Mouse (Mus musculus) adrenal gland, postnatal 25 days (tissue): Measurements from ENCODE around the gene Itpr2. TPM values are rescaled to one million over a fixed set of nuclear protein-coding genes. Genes with fewer than 3 reads are reported as not detected.
A peak's percentile ranks its signal among the peaks of the same experiment; 100 is the strongest.

Source experiments
- DNase-seq: peaks from one replicate; pipeline ENCODE4 v3.0.0; 2021; ENCODE audit warnings: mixed read lengths
- total RNA-seq: library from RNA; stranded (reverse); gene quantifications from 2 replicates; pipeline ENCODE4 v1.2.3, GENCODE M21; 2021

Gene Itpr2
- total RNA-seq, 1 experiment from 2014 or later: 55.6 TPM

DNA sequence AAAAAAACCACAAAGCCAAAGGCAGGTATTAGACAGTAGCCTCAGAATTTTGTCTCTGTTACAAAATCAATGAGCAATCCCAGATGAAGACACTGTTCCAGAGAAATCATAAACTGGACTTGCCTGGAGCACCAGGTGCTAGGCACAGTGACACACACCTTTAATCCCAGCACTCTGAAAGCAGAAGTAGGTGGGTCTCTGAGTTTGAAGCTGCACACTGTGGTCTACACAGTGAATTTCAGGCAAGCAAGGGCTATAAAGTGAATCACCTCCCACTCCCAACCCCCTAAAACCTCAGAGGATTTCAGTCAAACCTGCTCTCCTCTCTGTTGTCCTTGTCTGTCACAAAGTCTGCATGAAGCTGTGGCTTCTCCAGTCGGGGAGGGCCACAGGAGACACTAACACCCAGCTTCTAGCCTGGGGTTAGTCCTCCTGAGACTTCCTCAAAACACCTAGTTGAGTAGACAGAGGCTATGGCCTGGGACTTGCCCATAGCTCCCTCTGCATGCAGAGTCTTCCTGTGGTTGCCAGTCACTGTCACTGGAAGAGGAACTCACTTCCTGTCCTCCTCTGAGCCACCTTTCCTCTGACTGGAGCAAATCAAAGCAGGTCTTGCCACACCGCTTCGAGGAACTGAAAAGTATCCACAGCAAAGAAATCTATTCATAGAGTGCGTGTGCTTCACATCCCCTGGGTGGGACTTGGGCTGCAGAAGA, 394.7 kb downstream of the Itpr2 start:
- DNase-seq: no peak

DNA sequence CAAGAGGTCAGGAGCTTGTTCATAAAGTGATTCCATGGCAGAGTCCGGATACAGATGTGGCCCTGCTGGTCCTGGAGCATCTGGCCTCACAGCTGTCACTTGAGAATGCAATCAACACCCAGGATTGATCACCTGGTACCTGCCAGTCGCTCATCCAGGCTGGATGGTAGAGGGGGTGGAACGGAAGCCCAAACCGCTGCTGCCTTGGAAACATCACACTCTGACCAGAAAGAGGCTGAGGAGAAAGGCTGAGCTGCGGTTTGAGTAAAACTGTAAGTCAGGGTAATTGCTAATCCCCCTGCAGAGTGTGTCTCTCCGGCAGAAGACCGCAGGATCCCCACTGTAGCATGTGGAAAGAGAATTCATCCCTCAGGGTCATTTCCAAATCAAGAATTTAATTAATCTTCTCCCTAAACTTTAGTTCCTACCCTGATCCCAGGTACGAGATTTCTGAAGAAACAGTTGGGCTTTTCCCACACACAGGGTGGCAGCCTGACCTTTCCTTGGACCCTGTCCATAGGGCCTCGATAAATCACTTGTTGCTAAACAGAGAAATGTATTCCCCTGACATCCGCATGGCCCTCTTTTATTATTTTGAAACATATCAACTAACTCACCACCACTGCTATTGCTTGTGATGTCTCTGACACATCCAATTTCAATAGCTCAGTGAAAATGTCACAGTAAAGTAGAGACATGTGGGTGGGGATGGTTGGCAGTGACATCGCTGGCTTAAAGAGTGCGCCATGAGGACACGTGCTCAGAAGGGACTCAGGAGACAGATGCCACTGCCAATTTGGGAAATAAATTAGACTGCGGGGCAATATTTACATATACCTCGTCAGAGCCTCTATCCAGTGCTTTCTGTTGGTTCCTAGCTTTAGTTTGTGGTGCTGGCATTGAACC, 418.7 kb downstream of the Itpr2 start:
- DNase-seq: no peak

DNA sequence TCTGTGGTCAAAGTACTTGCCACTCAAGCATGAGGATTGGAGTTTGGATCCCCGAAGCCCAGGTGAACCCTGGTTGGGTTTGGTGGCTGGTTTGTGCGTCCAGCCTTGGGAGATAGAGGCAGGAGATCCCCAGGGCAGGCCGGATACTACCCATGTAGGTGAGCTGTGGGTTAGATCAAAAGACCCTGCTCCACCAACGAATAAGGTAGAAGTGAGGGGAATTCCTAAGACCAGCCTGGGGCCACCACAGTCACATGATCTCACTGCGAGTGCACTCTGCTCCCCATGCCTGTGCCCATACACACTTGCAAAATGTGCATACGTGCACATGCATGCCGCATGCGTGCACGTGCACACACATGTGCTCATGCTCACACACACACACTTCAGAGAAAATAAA, 419.5 kb downstream of the Itpr2 start:
- no peak for DNase-seq

DNA sequence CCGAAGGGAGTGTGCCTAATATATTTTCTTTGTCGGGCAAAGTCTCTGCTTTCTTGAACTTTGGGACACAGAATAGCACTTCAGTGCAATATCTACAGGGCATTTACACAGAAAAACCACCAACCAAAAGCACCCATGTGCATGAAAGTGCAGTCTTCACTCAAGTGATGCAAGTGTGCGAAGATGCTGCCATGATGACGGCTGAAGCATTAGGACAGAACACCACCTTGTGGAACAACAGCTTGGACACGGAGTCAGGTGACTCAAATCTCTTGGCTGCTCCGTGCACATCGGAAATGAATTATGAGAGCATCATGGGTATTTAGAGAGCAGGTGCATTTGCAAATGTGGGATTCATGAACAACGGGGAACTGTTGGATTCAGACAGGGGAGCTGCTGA, 420.4 kb downstream of the Itpr2 start:
- no peak for DNase-seq

DNA sequence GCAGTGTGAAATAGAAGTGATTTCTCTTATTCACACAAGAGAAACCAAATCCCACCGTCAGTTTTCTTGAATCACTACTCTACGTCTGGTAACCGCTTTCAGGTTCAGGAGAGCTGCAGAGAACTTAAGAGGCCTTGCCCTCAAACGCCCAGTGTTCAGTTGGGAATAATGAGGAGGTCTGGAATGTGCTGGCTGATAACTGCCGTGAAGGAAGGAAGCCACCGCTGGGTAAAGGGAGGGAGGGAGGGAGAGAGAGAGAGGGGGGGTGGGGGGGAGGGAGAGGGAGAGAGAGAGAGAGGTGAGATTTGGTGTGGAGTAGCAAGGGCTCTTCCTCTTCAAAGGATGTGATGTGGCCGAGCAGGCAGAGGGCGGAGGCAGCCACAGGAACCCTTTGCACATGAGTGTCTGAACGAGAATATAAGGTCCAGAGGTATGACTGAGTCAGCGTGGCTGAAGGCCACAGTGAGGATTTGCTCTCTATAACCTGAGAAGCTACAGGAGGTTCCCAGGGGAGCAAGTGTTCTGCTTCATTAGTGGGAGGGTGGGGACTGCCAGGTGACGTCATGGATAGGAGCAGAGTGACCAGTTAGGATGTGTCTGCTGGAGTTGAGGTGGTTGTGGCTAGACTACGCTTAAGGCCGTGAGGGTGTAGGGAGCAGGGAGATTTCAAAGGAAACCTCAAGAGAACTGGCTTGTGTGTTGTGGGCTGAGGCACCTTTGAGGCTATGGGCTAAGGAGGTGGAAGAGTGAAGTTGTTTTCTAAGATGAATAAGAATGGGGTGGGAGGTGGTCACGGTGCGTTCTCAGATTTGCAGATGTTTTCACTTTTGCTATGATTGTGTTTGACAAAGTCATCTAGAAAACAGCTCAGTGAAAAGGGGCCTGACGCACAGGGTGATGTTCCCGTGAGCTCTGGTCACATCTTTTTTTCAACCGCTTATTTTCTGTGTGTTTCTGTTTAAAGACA, 421.2 kb downstream of the Itpr2 start:
- DNase-seq: no peak

DNA sequence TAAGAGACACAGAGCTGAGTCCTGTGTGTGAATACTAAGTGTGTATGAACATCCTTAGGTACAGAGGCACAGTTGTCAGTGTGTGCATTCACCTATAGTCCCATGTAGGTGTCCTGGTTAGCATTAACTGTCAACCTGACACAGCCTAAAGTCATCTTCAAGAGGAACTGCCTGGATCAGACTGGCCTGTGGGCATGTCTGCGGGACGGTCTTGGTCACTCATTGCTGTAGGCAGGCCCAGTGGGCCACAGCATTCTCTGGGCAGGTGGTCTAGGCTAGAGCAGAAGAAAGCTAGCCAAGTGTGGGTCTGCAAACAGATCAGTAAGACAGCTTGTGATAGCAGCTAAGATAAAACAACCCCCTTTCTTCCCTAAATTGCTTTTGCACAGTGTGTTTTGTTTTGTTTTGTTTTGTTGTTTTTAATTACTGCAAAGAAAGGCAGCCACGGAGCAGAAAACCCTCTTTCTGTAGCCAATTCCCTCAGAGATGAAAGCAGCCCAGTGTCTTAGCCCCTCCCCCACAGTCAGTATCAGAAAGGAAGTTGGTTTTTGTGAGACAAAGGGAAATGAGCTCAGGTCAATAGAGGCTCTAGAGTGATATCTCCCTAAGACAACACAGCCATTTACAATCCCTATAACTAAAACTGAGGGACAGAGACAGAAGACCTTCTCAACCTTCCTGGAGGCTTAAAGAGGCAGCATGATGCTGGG, 422.1 kb downstream of the Itpr2 start:
- DNase-seq: no peak

DNA sequence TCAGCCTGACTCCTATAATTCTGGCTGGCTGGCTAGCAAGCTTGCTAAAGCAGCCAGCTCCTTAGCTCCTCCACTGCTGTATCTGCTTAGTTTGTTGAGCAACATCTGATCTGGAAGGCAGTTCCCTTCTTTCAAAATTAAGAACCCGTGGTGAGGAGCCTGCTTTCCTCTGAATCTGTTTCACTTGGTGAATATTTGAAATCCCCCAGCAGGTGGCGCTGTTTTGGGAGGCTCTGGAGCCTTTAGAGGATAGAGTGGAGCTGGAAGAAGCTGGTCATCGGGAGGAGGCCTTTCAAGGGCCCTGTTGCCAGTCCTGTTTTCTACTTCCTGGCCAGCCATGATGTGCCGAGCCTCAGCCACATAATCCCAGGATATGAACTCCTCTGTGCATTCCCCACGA, 422.8 kb downstream of the Itpr2 start:
- DNase-seq: peak; percentile 82

DNA sequence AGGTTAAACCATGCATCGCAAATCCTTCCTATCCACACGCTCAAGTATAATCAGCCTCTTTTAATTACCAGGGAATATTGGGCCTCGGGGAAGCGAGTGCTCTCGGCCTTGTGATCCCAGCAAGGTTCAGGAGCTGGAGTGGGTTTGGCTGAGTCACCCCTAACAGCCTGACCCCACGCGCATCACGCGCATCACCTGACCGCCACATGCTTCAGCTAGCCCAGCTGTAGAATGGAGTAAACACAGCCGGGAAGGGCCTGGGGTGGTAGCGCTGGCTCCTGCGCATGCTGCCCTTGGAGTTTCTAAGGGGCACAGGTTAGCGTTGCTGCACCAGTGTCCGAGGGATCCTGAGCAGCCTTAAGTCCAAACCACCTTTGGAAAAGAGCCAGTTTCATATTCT, 423.9 kb downstream of the Itpr2 start:
- DNase-seq: no peak

DNA sequence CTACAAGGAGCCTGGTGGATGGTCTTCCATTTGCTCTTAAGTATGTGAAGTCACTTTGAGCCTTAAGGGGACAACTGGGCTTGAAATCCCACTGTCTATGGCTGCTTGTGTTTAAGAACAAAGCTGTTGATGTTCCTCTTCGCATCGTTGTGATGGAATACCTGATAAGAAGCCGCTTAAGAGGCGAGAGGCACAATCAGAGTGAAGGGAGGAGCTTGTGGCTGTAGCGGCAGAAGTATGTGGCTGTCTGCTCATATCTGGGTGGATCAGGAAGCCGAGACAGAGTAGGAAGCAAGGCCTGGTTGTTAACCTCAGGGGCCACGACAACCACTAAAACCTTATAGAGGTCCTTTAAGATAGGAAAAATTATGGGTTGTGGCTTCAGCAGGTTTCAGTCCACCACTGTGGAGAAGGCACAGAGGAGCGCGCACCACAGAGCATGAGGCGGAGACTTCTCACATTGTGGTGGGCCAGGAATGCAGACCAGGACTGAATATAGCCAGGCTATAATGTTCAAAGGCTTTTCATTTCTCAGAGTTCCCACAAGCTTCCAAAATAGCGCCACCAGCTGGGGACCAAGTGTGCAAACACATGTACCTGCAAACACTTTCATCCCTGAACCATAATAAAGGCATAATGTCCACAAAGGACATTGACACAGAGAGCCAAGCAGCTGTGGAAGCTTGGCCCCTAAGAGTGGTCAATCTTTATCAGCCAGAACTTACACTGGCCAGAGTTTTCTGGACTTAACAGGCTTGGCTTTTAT, 424.7 kb downstream of the Itpr2 start:
- peak; percentile 14 for DNase-seq

DNA sequence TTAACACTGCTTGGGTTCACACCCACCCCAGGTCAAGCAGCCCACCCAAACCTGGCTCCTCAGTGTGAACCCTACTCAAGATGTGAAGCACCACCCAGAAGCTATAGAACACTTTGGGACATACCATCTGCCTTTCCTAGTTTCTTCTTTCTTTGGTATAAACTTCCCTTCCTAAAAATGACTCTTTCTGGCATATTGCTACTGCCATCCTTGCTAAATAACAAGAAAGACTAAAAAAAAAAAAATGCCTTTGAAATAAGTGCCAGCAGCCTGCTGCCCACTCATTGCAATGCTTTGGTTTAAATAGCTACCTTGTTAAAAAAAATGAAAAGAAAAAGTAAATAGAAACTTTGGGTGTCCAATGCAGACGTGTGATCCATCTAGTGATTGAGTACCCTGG, 429.2 kb downstream of the Itpr2 start:
- no peak for DNase-seq

DNA sequence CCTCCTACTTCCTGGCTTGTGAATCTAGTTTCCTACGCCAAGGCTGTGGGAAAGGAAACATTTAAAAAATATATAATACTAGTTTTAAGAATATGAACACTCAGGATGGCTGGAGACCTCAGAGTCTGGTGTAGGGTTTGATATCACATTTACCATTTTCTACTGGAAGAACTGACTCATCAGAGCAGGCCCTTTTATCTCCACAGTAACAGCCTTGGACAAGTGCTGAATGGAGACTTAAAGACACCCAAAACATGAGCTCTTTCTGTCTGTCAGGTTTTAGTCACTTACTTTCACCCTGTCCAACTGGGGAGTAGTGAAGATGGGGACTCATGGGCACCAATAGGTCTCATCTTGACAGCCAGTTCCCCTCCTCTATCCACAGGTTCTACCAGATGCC, 430.1 kb downstream of the Itpr2 start:
- DNase-seq: no peak

Other genes starting within 250 kb of the Itpr2 start
- 116 and 119 TPM in 2 replicates for gene Fgfr1op2, start 75.0 kb upstream of the Itpr2 start, total RNA-seq
- gene Ints13, start 75.6 kb upstream of the Itpr2 start, total RNA-seq: 35.3 and 44.5 TPM in 2 replicates
- gene Med21, start 140.3 kb upstream of the Itpr2 start, total RNA-seq: 70.3 and 72.0 TPM in 2 replicates
- 38.1 and 53.9 TPM in 2 replicates for gene Tm7sf3, start 140.6 kb upstream of the Itpr2 start, total RNA-seq
- gene Stk38l, start 222.8 kb upstream of the Itpr2 start, total RNA-seq: 20.8 and 26.9 TPM in 2 replicates